Mouse (Mus musculus): ENCODE data around the gene Pik3r2.

Gene Pik3r2

GRCm38 (mm10) chr8:70801156-70801555 lies 24.6 kb upstream of the Pik3r2 start:
- DNase-seq (ENCODE audit: low read depth, low spot score), result no peak

- no peak for DNase-seq (ENCODE audit: low read depth, low spot score)
These were observed 24.1 kb upstream of the Pik3r2 start for GRCm38 (mm10) chr8:70800648-70801047.

GRCm38 (mm10) chr8:70798281-70798680 lies 21.8 kb upstream of the Pik3r2 start:
- DNase-seq (ENCODE audit: low read depth, low spot score), result no peak

GRCm38 (mm10) chr8:70797081-70798070 lies 20.9 kb upstream of the Pik3r2 start:
- peak; percentile 93 for DNase-seq (ENCODE audit: low read depth, low spot score)

- no peak for DNase-seq (ENCODE audit: low read depth, low spot score)
These were observed 20.0 kb upstream of the Pik3r2 start for GRCm38 (mm10) chr8:70796403-70797080.

GRCm38 (mm10) chr8:70795370-70795769 lies 18.9 kb upstream of the Pik3r2 start:
- DNase-seq (ENCODE audit: low read depth, low spot score), result no peak

- no peak for DNase-seq (ENCODE audit: low read depth, low spot score)
These were observed 17.7 kb upstream of the Pik3r2 start for GRCm38 (mm10) chr8:70794215-70794614.

GRCm38 (mm10) chr8:70792700-70793099 lies 16.2 kb upstream of the Pik3r2 start:
- DNase-seq (ENCODE audit: low read depth, low spot score), result no peak

- DNase-seq (ENCODE audit: low read depth, low spot score), result peak; percentile 96
These were observed 15.6 kb upstream of the Pik3r2 start for GRCm38 (mm10) chr8:70791975-70792691.

- DNase-seq (ENCODE audit: low read depth, low spot score), result no peak
These were observed 14.8 kb upstream of the Pik3r2 start for GRCm38 (mm10) chr8:70791294-70791701.

GRCm38 (mm10) chr8:70790846-70791245 lies 14.3 kb upstream of the Pik3r2 start:
- DNase-seq (ENCODE audit: low read depth, low spot score), result no peak

- DNase-seq (ENCODE audit: low read depth, low spot score), result no peak
These were observed 12.5 kb upstream of the Pik3r2 start for GRCm38 (mm10) chr8:70789046-70789445.

- DNase-seq (ENCODE audit: low read depth, low spot score), result peak; percentile 60
These were observed 11.6 kb upstream of the Pik3r2 start for GRCm38 (mm10) chr8:70787941-70788667.

- DNase-seq (ENCODE audit: low read depth, low spot score), result no peak
These were observed 10.5 kb upstream of the Pik3r2 start for GRCm38 (mm10) chr8:70787051-70787445.

- DNase-seq (ENCODE audit: low read depth, low spot score), result no peak
These were observed 10.0 kb upstream of the Pik3r2 start for GRCm38 (mm10) chr8:70786291-70787050.

GRCm38 (mm10) chr8:70780093-70780492 lies 3.6 kb upstream of the Pik3r2 start:
- DNase-seq (ENCODE audit: low read depth, low spot score), result no peak

GRCm38 (mm10) chr8:70775851-70776495 lies 540 bp downstream of the Pik3r2 start:
- no peak for DNase-seq (ENCODE audit: low read depth, low spot score)

- DNase-seq (ENCODE audit: low read depth, low spot score), result no peak
These were observed 1.3 kb downstream of the Pik3r2 start for GRCm38 (mm10) chr8:70775227-70775626.

- no peak for DNase-seq (ENCODE audit: low read depth, low spot score)
These were observed 1.8 kb downstream of the Pik3r2 start for GRCm38 (mm10) chr8:70774740-70775139.

- DNase-seq (ENCODE audit: low read depth, low spot score), result no peak
These were observed 2.7 kb downstream of the Pik3r2 start for GRCm38 (mm10) chr8:70773833-70774232.
